Mouse (Mus musculus) spleen, adult 2 months (tissue): Measurements from ENCODE around the gene Galnt4.

Experiments
- CTCF ChIP-seq: fragments of 200-500 bp; IDR thresholded peaks from 2 replicates; pipeline ENCODE4 v1.5.1; 2011; ENCODE audit warnings: mild to moderate bottlenecking, inconsistent platforms; ENCODE audit not compliant: insufficient read depth, insufficient read length, insufficient replicate concordance; ENCODE audit errors: extremely low read depth
- POLR2A ChIP-seq: fragments of 200-500 bp; IDR thresholded peaks from 2 replicates; pipeline ENCODE4 v1.6.1; 2011; ENCODE audit warnings: low read depth, low read length, inconsistent platforms

DNA sequence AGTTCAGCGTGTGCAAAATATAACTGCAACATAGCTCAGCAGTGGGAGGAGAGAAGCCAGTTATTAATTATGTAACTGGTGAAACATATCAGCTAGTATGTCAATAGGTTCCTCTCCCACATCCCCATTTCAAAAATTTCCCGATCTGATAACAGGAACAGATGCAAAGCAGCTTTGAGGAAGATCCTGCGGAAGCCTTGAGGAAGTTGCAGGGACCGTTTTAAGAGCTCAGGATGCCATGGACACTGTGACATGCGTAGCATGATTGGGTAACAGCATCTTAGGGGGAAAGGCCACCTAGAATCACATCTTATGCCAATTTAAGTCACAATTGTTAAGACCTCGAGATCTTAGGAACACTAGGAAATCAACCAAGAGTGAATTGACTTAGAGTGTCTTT lies 18.1 kb upstream of the Galnt4 start:
- TF ChIP-seq CTCF: no peak
- no peak for TF ChIP-seq POLR2A
